Mouse (Mus musculus): ENCODE results near the gene Patz1.

Gene Patz1

DNA sequence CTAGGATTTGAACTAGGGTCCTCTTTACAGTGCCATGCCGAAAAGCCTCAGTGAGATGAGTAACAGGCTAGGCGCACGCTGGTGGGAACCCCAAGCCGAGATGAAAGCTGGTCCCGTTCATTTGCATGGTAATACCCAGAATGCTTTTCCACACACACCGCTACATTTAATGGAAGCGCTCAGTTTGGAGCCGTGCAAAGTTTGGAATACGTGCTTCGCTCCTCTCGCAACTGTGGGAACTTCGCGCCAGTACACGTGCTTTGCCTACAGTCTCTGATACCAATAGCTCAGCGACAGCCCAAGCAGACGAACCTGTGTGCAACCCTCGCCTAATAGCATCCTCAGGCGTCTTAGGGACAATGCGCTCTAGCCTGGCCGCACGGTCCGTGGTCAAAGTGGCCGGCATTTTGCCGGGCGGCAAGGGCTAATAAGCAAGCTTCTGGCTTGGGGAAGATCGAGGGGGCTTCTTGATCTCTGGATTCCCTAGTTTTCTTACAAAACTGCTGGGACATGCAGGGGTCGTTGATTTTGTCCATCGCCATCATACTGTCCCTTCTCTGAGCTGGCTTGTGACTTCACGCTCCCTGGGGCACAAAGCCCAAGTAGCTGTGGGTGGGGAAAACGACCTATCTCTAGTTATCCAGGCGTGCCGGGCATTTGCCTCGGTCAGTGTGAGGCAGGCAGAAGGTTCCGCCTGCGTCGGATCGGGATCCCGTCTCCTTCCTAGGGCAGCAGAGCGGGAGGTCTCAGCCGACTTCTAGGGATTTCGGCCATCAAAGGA, at the start of gene Patz1:
Gene Patz1, plus strand, starts transcription at position 354 of the 781 bp plus-strand sequence.
- DNase-seq (ENCODE audit: low spot score): peak; percentile 34

DNA sequence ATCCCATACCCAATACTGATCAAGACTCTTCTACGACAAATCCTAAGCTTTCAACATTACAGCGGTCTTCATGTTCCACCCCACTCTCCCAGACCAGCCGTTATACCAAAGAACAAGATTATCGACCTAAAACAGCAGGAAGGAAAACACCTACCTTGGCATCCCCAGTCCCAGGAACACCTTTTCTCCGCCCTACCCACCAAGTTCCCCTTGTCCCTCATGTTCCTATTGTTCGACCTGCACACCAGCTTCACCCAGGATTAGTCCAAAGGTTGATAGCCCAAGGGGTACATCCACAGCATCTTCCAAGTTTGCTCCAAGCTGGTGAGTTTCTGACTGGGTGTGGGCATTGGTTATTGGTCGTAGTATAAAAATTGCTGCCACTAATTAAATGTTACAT, 46.3 kb upstream of the Patz1 start:
- no peak for DNase-seq (ENCODE audit: low spot score)

DNA sequence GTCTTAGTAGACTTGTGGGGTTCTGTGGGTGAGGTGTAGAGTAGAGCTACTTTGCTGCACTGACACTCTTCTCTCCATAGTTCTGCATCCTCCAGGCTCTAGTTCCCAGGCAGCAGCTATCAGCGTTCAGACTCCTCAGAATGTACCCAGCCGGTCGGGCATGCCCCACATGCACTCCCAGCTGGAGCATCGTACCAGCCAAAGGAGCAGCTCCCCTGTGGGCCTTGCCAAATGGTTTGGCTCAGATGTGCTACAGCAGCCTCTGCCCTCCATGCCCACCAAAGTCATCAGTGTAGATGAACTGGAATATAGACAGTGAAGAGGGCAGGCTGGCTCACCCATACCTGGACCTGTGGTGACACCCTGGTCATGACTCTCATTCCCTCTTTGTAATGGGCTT, 44.9 kb upstream of the Patz1 start:
- no peak for DNase-seq (ENCODE audit: low spot score)

DNA sequence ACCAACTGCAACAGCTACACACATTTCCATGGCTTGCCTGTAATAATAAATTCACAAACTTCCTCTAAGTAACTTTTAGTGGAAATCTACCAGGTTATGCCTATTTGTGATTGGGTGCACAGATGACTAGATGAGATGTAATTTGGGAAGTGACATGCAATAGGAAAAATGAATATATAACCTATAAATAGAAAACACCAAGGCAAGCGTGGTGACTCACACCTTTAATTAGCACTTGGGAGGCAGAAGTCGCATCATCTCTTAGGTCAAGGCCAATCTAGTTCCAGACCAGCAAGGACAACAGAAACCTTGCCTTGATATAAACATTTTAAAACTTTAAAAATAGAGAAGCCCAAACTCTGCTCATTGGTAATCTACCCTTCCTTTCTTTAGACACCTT, 41.3 kb upstream of the Patz1 start:
- DNase-seq (ENCODE audit: low spot score): no peak

DNA sequence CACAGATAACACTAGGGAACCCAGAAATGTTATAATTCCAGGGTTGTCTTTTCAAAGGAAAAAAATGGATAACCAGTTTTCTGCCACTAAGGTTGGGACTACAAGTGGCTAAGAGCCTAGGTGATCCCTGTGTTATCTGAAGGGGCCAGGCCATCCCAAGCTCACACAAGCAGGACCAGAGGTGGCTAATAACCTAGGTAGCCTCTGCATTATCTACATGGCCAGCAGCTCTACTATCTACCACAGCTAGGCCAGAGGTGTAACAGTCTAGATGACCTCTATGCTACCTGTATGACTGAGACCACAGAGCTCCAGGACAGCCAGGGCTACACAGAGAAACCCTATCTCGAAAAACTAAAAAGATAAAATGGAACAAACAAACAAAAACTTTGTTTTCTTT, 29.1 kb upstream of the Patz1 start:
- DNase-seq (ENCODE audit: low spot score): no peak

DNA sequence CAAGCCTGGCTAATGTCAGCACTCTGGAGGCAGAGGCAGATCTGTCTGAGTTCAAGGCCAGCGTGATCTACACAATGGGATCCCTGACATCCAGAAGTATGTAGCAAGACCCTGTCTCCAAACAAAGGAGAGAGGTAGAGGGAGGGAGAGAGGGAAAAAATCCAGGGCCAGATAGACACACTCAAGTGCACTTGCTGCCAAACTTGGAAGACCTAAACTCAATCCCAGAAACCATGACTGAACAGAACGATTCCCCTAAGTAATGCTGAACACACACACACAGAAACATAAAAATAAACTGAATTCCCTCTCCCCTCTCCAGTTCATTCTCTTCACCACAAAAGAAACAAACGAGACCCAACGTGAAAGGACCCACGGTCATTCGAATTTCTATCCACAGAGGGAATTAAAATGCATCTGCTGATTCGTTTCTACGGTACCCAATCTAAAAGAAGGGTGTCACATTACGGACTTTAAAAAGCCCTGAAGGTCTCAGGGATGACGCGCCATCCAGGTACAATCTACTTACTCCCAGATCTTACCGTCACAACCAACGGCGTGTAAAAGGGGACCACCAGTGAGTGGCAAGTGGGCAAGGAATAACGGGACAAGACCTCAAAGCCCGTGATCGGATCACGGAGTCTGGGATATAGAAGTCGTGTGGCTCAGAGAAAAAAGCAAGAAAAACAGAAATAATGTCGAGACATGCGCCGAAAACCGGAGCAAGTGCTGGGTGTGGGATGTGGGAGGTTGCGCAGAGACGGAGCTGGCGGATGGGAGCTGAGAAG, 23.2 kb upstream of the Patz1 start:
- DNase-seq (ENCODE audit: low spot score): peak; percentile 21

DNA sequence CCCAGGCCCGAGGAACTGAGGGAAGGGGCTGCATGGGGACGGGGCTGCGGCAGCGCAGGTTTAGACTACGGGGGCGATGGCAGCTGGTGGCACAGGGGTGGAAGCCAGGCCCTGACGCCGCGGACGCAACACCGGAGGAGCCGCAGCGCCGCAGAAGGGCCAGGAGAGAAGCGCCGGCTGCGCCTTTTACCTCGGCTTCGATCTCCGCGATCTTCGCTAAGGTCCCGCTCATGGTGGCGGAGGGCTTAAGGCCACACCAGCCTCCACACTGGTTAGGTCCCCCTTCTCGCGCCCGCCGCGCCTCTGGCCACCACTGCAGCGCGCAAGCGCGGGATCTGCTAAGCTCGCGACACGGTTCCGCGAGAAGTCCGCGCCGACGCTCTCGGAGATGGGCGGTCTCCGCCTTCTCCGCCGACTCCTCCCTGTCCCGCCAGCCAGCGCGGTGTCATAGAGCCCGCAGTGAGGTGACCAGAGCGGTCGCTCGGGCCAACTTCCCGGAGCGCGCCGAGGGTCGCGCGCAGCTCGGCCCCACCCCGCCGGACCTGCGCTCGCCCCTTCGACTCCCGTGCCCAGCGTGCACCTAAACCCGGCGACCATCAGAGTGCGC, 22.5 kb upstream of the Patz1 start, which contains the start of gene Drg1:
Gene Drg1, minus strand, starts transcription at position 337 of the 607 bp plus-strand sequence.
- DNase-seq (ENCODE audit: low spot score): peak; percentile 96

DNA sequence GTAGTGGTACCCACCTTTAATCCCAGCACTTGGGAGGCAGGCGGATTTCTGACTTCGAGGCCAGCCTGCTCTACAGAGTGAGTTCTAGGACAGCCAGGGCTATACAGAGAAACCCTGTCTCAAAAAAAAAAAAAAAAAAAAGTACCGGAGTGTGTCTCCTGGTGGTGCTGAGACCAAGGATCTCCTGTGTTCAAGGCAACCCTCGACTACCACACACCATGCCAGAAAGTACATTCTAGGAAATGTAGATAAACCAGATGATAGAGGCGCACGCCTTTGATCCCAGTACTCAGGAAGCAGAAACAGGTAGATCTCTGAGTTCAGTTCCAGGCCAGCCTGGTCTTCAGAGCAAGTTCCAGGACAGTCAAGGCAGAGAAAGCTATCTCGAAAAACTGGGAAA, 21.5 kb upstream of the Patz1 start:
- DNase-seq (ENCODE audit: low spot score): no peak

DNA sequence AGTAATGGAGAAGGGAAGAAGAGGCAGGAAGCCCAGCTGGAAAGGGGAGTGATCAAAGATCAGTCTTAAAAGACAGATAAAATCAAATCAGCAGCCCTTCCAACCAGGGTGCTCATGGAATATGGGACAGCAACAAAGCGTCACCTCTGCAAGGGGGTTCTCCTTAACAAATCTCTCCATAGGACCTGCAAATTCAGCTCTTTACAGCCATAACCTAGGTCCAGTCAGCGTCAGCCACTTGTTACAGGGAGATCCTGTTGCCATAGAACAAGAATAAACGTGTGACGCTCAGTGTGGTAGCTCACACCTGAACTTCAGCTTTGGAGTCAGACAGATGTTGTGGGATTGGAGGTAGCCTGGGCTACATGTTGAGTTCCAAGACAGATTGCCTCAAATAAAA, 19.4 kb upstream of the Patz1 start:
- DNase-seq (ENCODE audit: low spot score): no peak

DNA sequence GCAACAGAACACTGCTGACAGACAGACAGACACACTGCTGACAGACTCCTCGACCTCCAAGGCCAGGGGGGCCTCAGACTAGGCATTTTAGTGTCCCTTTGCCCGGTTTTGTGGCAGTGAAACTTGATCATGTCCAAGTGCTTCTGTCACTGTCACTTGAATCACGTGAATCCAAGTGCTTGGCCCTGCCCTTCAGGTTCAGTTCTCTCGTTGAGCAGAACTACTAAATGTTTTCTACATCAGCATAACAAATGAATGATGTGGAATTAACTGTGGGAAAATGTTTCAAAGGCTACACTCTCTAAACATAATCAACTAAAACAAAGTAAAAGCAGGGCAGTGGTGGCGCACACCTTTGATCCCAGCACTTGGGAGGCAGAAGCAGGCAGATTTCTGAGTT, 10.3 kb upstream of the Patz1 start:
- no peak for DNase-seq (ENCODE audit: low spot score)

DNA sequence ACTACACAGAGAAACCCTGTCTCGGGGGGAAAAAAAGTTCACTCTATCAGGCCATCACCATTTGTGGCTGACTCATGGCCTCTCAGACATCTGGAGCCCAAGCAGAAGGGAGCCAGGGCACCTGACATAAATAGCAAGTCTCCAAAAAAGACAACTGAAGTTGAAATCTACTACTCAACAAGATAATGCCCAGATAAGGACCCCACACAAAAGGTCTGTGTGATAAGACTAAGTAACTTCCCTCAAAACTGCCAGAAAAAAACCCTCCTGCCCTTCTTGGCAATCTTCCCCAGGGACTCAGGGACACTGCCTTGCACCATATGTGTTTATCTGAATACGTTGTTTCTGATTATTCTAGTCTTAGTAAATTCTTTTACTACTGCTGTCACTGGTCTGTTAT, 8.9 kb upstream of the Patz1 start:
- DNase-seq (ENCODE audit: low spot score): no peak

DNA sequence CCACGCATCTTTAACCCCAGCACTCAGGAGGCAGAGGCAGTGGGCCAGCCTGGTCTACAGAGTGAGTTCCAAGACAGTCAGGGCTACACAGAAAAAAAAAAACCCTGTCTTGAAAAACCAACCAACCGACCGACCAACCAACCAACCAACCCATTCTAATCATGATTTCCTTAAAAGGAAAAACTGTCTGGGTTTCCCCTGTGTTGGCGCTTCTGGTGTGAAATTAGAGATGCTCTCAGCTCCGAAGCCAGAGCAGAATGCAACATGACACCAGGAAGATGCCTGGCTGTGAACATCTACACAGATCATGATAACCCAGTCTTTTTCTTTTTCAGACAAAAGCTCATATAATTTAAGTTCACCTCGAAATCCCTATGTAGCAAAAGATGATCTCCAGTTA, 5.8 kb upstream of the Patz1 start:
- DNase-seq (ENCODE audit: low spot score): no peak

DNA sequence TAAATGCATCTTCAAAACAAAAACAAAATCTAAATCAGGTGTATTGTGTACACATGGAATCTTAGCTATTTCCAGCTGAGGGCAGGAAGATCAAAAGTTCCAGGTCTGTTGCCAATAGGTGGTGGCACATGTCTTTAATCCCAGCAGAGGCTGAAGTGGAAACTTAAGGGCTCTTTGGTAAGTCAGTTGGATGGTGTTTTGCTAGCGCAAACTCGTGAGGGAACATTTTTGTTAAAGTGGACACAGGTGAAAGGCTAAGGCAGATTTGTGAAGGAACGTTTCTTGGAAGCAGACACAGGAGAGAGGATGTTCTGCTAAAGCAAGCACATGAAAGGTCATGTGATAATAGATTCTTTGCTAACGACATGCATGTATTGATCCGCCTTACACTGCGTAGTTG, 5.0 kb upstream of the Patz1 start:
- peak; percentile 79 for DNase-seq (ENCODE audit: low spot score)

DNA sequence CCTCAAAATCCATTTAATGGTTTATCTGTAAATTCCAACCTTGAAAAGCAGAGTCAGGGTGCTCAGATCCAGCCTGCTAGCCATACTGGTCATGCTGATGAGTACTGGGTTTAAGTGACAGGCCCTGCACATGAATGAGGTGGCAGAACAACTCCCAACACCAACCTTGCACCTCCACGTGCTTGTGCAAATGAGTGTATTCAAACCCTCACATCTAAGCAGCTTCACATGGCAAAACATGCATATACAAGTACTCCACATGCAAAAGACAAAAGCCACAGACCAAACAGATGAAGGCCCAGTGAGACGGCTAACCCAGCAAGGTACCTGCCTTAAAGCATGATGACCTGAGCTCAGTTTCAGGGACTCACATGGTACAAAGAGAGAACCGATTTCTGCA, 2.7 kb upstream of the Patz1 start:
- DNase-seq (ENCODE audit: low spot score): no peak

DNA sequence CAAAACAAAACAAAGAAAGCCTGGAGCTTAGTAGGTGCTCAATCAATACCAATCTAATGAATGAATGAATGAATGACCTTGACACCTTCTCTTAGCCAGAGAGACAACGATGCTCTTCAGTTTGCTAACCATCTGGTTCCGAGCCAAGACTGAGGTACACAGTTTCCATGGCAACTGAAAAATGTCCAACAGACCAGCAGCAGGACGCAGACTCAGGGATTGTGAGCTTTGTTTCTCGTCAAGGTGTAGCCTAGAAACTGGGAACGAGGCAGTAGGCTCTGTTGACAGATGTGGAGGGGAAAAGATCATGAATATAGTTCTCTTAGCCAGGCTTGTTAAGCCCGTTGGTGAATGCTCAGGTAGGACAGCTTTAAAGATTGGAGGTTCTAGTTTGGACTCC, 1.5 kb upstream of the Patz1 start:
- no peak for DNase-seq (ENCODE audit: low spot score)

DNA sequence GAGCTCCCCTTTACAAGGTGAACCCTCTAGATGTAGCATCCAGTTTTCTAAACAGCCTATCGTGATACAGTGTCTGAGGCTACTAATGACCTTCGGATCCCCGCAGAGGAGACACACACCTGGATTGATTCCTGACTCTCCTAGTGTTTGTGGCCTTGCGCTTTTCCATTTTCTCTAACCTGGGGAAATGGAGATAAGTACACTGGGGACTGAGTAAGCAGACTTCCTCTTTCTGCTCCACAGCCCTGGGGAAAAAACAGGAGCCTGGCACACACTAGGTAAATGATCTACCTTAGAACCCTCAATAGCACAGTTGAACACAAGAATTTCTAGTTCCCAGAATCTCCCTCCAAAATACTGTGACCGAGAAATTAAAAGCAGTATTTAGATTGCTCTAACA, 753 bp upstream of the Patz1 start:
- DNase-seq (ENCODE audit: low spot score): no peak

DNA sequence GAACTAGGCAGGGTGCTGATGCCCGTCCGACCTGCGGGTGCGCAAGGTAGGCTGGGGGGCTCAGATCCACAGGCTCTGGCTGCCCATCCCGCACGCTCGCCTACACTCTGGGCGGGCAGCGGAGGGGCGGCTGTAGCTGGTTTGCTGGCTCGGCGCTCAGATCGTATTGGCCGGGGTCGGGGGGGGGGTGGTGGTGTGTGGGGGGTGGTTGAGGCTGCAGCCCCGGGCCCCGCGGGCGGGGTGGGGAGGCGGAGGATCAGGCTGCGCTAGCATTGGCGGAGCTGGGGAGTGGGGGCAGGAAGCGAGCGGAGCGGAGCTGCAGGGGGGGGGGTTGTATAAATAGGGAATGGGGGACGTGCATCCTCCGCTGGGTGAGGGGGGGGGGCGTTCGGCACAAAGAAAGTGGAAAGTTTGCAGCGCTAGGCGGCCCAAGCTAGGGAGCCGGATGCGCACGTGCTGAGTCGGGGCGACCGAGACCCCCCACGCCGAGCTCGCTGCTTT, 678 bp downstream of the Patz1 start:
- DNase-seq (ENCODE audit: low spot score): peak; percentile 78

DNA sequence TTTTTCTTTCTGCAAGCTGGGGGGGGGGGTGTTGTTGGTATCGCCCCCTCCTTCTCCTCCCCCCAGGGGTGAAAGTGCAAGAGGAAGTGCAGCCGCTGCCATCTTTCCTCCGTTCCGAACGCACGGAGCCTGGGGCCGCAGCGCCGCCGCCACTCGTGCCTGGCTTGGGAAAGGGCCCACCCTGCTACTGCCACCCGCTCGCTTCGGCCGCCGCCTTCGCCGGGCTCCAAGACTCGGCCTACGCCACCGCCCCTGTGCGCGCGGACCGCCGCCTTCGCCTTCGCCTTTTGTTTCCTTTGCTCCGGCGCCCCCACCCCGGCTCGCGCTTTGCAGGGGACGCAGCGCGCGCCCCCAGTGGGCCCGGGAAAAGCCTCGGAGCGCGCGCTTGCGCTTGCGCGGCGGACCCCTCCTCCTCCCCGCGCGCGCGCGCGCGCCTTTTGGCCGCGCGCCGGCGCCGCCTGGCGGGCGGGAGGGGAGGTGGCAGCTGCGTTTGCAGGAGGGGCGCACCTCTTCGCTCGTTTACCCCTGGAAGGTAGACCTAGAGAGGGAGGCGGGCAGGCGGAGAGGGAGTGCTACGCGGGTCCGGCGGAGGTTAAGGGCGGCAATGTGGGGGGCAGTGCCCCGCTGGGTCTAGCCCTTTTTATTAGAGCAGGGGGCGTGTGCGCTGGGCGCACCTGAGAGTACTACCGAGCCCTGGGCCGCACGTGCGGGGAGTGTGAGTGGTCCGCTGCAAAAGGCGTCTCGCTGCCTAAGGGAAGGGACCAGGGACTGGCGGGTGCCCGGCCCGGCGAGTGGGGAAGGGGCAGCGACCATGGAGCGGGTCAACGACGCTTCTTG, 1.3 kb downstream of the Patz1 start:
- DNase-seq (ENCODE audit: low spot score): peak; percentile 80

DNA sequence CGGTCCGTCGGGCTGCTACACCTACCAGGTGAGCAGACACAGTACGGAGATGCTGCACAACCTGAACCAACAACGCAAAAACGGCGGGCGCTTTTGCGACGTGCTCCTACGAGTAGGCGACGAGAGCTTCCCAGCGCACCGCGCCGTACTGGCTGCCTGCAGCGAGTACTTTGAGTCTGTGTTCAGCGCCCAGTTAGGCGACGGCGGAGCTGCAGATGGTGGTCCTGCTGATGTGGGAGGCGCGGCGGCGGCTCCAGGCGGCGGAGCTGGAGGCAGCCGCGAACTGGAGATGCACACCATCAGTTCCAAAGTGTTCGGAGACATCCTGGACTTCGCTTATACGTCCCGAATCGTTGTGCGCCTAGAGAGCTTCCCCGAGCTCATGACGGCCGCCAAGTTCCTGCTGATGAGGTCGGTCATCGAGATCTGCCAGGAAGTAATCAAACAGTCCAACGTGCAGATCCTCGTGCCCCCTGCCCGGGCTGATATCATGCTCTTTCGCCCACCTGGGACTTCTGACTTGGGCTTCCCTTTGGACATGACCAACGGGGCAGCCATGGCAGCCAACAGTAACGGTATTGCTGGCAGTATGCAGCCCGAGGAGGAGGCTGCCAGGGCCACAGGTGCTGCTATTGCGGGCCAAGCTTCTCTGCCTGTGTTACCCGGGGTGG, 2.1 kb downstream of the Patz1 start:
- DNase-seq (ENCODE audit: low spot score): no peak

DNA sequence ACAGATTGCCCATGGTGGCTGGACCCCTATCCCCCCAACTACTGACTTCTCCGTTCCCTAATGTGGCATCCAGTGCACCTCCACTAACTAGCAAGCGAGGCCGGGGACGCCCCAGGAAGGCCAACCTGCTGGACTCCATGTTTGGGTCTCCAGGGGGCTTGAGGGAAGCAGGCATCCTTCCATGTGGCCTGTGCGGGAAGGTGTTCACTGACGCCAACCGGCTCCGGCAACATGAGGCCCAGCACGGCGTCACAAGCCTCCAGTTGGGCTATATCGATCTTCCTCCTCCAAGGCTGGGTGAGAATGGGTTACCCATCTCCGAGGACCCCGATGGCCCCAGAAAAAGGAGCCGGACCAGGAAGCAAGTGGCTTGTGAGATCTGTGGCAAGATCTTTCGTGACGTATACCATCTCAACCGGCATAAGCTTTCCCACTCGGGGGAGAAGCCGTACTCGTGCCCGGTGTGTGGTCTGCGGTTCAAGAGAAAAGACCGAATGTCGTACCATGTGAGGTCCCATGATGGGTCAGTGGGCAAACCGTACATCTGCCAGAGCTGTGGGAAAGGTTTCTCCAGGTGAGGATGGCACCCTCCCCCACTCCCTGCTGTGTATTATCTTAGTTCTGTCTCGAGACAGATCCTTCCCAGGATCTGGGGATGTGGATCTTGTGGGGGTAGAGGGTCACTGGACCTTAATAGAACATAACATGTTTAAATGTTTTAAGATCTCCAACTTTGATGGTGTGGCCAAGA, 2.8 kb downstream of the Patz1 start:
- DNase-seq (ENCODE audit: low spot score): no peak

DNA sequence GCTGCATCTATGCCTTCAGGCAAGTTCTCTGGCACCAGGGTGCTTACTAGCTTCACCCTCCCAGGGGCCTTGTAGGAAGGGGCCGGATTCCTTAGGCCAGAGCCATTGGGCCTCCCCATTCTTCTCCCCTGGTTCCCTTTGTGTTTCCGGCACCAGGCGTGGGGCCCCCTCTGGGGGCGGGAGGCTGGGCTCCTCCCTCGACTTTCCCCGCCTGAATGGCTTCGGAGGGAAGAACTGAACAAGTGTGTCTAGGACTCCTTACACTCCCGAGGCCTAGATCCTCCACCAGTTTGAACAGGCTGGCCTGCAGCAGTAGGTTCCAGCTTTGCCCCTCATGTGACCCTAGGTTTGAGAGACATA, 3.4 kb downstream of the Patz1 start:
- DNase-seq (ENCODE audit: low spot score): peak; percentile 48

Data from lung, postnatal 25 days (tissue).